Mouse (Mus musculus) lung, postnatal 0 days (tissue): ENCODE results near the gene Zfp750.

ENCODE experiments used
- CTCF ChIP-seq: IDR thresholded peaks from 2 replicates; pipeline ENCODE4 v1.5.1; 2016; ENCODE audit warnings: antibody characterized with exemption, mild to moderate bottlenecking
- EP300 ChIP-seq: IDR thresholded peaks from 2 replicates; pipeline ENCODE4 v1.6.1; 2016; ENCODE audit warnings: antibody characterized with exemption, mild to moderate bottlenecking, control low read depth

- no peak for TF ChIP-seq CTCF
- no peak for TF ChIP-seq EP300
Measured at GRCm38 (mm10) chr11:121551206-121551799, 32.2 kb upstream of the Zfp750 start.
